ENCODE assay signal across 30 mouse cellular contexts in genomic region chr17:30842312-30842711, GRCm38 (mm10). TPM values are rescaled to one million over a fixed set of nuclear protein-coding genes. Genes with fewer than 3 reads are reported as not detected.
DNase-seq lines count a peak whose midpoint lies in the region; ATAC-seq and TF ChIP-seq lines count a peak whose summit lies in the region.
"Had no signal": no experiment of that assay in that cellular context is flagged by ENCODE, and none has a peak within 500 bp of the region (broad histone marks: within the 10 kb centered on the region; RNA-seq: fewer than 3 reads in every experiment).

No protein-coding gene starts in this region.

- H3K4me1 ChIP-seq in liver, postnatal 0 days (ENCODE audit: insufficient read depth), result peaks cover 4% of the 10 kb centered on the region
- no peaks in the 10 kb centered on the region for H3K4me1 ChIP-seq in liver, embryonic 11.5 days (replicated peaks; ENCODE audit: control insufficient read depth, insufficient read depth, low read length)
- H3K4me1 ChIP-seq in megakaryocyte, embryonic 14.5 days, result peaks cover 12% of the 10 kb centered on the region
- H3K4me1 ChIP-seq: stomach, embryonic 15.5 days had no signal

- H3K4me2 ChIP-seq in liver, postnatal 0 days (ENCODE audit: low read depth, low read length), result peak overlapping the region; percentile 18; the same call in 1 of the 2 replicates
- no peak overlapping the region for H3K4me2 ChIP-seq in liver, embryonic 11.5 days
- H3K4me2 ChIP-seq: heart, embryonic 11.5 days; hindbrain, embryonic 13.5 days; limb, embryonic 12.5 days; midbrain, embryonic 12.5 days; stomach, embryonic 15.5 days had no signal

- no peaks in the 10 kb centered on the region for H3K27me3 ChIP-seq in liver, postnatal 0 days (ENCODE audit: insufficient read depth, low read length)
- H3K27me3 ChIP-seq in liver, embryonic 11.5 days (replicated peaks; ENCODE audit: control insufficient read depth, insufficient read depth, low read length), result no peaks in the 10 kb centered on the region
- peaks cover 17% of the 10 kb centered on the region for H3K27me3 ChIP-seq in megakaryocyte, embryonic 14.5 days (replicated peaks)
- H3K27me3 ChIP-seq: hindbrain, embryonic 13.5 days; limb, embryonic 12.5 days; midbrain, embryonic 12.5 days; stomach, embryonic 15.5 days had no signal

- H3K9me3 ChIP-seq in liver, postnatal 0 days (ENCODE audit: low read length), result no peaks in the 10 kb centered on the region
- no peaks in the 10 kb centered on the region for H3K9me3 ChIP-seq in liver, embryonic 11.5 days (ENCODE audit: control insufficient read depth, low read length)
- H3K9me3 ChIP-seq in megakaryocyte, embryonic 14.5 days, result peaks cover 13% of the 10 kb centered on the region
- H3K9me3 ChIP-seq: hindbrain, embryonic 13.5 days; limb, embryonic 12.5 days; midbrain, embryonic 12.5 days; stomach, embryonic 15.5 days had no signal

- WGBS in liver, postnatal 0 days (ENCODE audit: insufficient replicate concordance), result 20% methylated on average over 6 of the region's 6 CpGs
- 36% methylated on average over 6 of the region's 6 CpGs for WGBS in liver, embryonic 11.5 days

- no peak for ATAC-seq in liver, postnatal 0 days
- no peak for ATAC-seq in liver, embryonic 11.5 days (replicated peaks; ENCODE audit: low FRiP score)
- peak; percentile 62 for ATAC-seq in common myeloid progenitor, adult 5-6 weeks (replicated peaks; ENCODE audit: low read depth, poor library complexity, severe bottlenecking)
- ATAC-seq: CD4-positive, CD25-positive, alpha-beta regulatory T cell, adult 4 months; intestine, postnatal 0 days; lung, postnatal 0 days had no signal

- no peak overlapping the region for H3K9ac ChIP-seq in liver, postnatal 0 days (replicated peaks)
- H3K9ac ChIP-seq in liver, embryonic 11.5 days (ENCODE audit: low read depth, low read length), result no peak overlapping the region
- H3K9ac ChIP-seq: hindbrain, embryonic 13.5 days; limb, embryonic 12.5 days; midbrain, embryonic 12.5 days; stomach, embryonic 15.5 days had no signal

- no peak for TF ChIP-seq EP300 in liver, postnatal 0 days (IDR thresholded peaks at IDR 0.05; ENCODE audit: low read depth)

- H3K36me3 ChIP-seq in liver, postnatal 0 days (replicated peaks; ENCODE audit: insufficient read depth, low read length), result no peaks in the 10 kb centered on the region
- H3K36me3 ChIP-seq in liver, embryonic 11.5 days (ENCODE audit: control insufficient read depth, insufficient read depth, low read length), result no peaks in the 10 kb centered on the region
- H3K36me3 ChIP-seq in megakaryocyte, embryonic 14.5 days (replicated peaks; ENCODE audit: low read length), result no peaks in the 10 kb centered on the region
- H3K36me3 ChIP-seq: hindbrain, embryonic 13.5 days; limb, embryonic 12.5 days; midbrain, embryonic 12.5 days; stomach, embryonic 15.5 days had no signal

- no peak overlapping the region for H3K4me3 ChIP-seq in liver, postnatal 0 days (ENCODE audit: low read depth, low read length)
- no peak overlapping the region for H3K4me3 ChIP-seq in liver, embryonic 11.5 days (ENCODE audit: low read depth, low read length)
- H3K4me3 ChIP-seq in megakaryocyte, embryonic 14.5 days (replicated peaks), result peak overlapping the region; percentile 67
- no peak overlapping the region for H3K4me3 ChIP-seq in layer of hippocampus, adult 2 months
- H3K4me3 ChIP-seq: erythroblast, embryonic 14.5 days; hindbrain, embryonic 13.5 days; limb, embryonic 12.5 days; midbrain, embryonic 12.5 days; myocyte; stomach, embryonic 15.5 days had no signal

- no peak for DNase-seq in liver, postnatal 0 days
- no peak for DNase-seq in liver, embryonic 11.5 days (ENCODE audit: low spot score)
- DNase-seq in CD4-positive helper T cell, adult 2 months (ENCODE audit: low read depth, low spot score), result peak; percentile 9
- no peak for DNase-seq in embryo, embryonic 9.5 days (ENCODE audit: extremely low spot score)
- no peak for DNase-seq in lung, adult 18-20 months
- DNase-seq in layer of hippocampus, adult 2 months (ENCODE audit: low spot score in 2 of 2), result no peak
- DNase-seq: adrenal gland, adult 8-10 months; cerebellum, adult 11 months; cerebellum, adult 9-11 months; gastrocnemius, postnatal 10 days; heart, adult 18-20 months; heart, postnatal 36 days; kidney, adult 9 months; kidney, postnatal 10 days; retina, postnatal 1 day; right cerebral cortex, postnatal 14 days; thymus, postnatal 25 days had no signal

- no peak for TF ChIP-seq CTCF in liver, postnatal 0 days (IDR thresholded peaks at IDR 0.05; ENCODE audit: low read depth)
- no peak for TF ChIP-seq CTCF in layer of hippocampus, adult 2 months (conservative IDR thresholded peaks at IDR 0.05)

- no peak overlapping the region for H3K27ac ChIP-seq in liver, postnatal 0 days (ENCODE audit: low read depth)
- no peak overlapping the region for H3K27ac ChIP-seq in liver, embryonic 11.5 days (ENCODE audit: low read depth, low read length)
- no peak overlapping the region for H3K27ac ChIP-seq in layer of hippocampus, adult 2 months
- H3K27ac ChIP-seq: hindbrain, embryonic 13.5 days; limb, embryonic 12.5 days; midbrain, embryonic 12.5 days; stomach, embryonic 15.5 days had no signal

RNA-seq across cellular contexts. Expression of gene Glp1r, which starts 59.3 kb away (rescaled TPM):
- not detected in 2 replicates for polyA plus RNA-seq in liver, postnatal 0 days (2015; fragmentation: Nextera tagmentation; extraction: Ambion mirVana)
- polyA plus RNA-seq in liver, embryonic 11.5 days (2014; fragmentation: Nextera tagmentation; extraction: Ambion mirVana), result 0.08 and 0.13 TPM in 2 replicates
- not detected in 2 replicates for total RNA-seq in common myeloid progenitor, adult 5-6 weeks (2017)
- polyA plus RNA-seq in megakaryocyte, embryonic 14.5 days (2012; ENCODE audit: insufficient read depth, low replicate concordance), result not detected in 2 replicates
- total RNA-seq in layer of hippocampus, adult 2 months (2021), result 1 to 10 TPM; 2.3 to 3.4 TPM
- polyA plus RNA-seq: erythroblast, embryonic 14.5 days; limb, embryonic 12.5 days; liver, embryonic 16.5 days had no signal
